Mouse (Mus musculus): Measurements from ENCODE around the gene Ripor3.

The Ripor3 gene

DNA sequence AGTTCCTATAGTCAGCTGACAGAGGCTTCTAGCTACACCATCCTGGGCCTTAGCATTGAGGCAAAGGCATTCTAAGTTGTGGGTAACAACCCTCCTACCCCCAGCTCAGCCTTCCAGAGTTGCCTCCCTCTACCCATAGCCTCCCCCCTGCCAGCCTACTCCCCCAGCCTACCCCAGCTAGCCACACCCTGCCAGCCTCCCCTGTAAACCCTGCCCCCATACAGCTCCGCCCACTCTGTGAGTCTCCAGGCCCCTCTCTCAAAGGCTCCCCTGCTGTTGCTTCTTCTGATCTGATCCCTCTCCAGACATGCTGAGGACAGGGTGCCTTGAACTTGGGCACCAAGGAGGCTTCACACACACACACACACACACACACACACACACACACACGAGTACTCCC lies 21.4 kb upstream of the Ripor3 start:
- DNase-seq (ENCODE audit: low spot score in 2 of 2): no peak

DNA sequence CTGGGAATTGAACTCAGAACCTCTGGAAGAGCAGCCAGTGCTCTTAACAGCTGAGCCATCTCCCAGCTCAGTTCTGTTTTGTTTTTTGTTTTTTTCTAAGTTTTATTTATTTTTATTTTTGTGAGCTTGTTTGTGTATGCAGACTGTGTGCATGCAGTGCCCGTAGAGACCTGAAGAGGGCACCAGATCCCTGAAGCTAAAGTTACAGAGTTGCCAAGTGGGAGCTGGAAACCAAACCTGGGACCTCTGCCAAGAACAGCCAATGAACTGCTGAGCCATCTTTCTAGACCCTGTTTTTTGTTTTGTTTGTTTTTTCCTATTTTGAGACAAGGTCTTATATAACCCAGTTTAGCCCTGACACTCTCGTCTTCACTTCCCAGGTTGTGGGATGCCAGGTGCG lies 18.0 kb upstream of the Ripor3 start:
- DNase-seq (ENCODE audit: low spot score in 2 of 2): no peak

- DNase-seq (ENCODE audit: low spot score in 2 of 2): no peak
These were observed 16.0 kb upstream of the Ripor3 start for GRCm38 (mm10) chr2:168026467-168026866.

GRCm38 (mm10) chr2:168025882-168026281 lies 15.5 kb upstream of the Ripor3 start:
- no peak for DNase-seq (ENCODE audit: low spot score in 2 of 2)

DNA sequence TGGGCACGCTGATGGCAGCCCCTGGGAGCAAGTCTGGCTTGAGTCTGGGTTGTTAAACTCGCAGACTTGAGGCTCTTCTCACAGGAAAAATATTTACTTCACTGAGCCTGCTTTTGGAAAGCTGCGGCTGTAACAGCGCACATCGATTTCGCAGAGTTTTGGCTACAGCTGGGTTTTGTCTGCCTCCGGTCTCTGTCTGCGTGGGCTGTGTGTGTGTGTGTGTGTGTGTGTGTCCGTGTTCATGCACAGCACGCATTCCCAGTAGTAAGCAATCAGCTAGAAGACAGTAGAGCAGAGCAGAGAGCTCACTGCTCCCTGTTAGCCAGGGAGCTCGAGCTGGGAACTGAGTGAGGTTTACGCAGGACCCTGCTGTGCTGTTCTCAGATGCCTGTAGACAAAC lies 14.8 kb upstream of the Ripor3 start:
- DNase-seq (ENCODE audit: low spot score in 2 of 2): peak; percentile 62 to 64

GRCm38 (mm10) chr2:168023763-168024402 lies 13.5 kb upstream of the Ripor3 start:
- DNase-seq (ENCODE audit: low spot score in 2 of 2): no peak

- peak; percentile 70 to 72 for DNase-seq (ENCODE audit: low spot score in 2 of 2)
These were observed 8.8 kb upstream of the Ripor3 start for GRCm38 (mm10) chr2:168019201-168019715.

DNA sequence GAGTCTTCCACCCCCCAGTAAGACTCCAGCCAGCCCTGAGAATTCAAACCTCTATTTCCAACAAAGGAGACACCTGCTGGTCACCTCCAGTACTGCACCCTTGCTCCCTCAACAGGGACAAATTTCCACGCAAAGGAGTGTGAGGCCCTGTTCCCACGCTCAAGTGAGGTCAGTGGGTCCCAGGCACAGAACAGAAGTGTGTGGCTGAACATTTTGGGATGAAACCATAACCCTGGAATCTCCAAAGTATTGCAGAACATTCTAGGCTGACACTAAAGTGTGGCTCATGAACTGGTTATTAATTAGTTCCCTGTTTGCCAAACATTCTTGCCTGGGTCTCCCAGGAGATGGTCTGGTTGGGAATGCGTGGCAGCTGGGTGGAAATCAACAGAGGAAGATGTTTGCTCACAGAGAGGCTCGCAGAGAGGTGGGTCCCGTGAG lies 6.6 kb upstream of the Ripor3 start:
- DNase-seq (ENCODE audit: low spot score in 2 of 2): peak; percentile 63 to 78

DNA sequence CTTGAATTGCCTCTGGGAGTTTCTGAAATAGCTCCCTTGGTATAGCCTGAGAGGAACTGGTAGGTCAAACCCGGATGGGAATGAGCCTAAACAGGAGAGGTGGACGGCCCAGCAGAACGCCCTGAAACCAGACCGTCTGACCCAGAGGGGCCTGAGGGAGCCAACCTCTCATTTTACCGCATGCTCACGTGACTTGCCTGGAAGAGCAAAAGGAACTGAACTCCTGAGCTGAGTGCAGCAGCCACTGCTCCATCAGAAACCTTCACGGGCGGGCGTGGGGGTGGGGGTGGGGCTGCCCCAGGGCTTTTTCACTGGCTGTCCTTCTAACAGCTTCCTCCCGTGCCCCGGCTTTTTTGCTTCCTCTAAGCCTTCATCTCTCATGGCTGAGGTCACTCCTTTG lies 475 bp upstream of the Ripor3 start:
- no peak for DNase-seq (ENCODE audit: low spot score in 2 of 2)

DNA sequence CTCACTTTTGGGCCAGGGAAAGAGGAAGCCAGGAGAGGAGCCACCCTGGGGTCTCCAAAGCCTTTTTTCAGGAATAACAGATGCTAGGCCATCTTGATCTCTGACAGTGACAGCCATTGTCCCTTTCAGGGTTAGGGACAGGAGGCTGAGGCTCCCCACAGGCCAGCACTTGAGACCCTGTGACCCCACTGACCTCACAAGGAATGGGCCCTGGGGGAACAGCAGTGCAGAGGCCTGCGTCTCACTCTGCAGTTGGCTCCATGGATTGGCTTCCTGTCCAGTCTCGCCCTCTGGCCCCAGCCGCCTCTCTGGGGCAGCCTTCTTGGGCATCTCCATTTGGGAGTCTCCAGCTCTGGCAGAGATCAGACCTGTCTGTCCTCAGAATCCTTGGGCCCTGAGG lies 2.3 kb downstream of the Ripor3 start:
- DNase-seq (ENCODE audit: low spot score in 2 of 2): no peak

DNA sequence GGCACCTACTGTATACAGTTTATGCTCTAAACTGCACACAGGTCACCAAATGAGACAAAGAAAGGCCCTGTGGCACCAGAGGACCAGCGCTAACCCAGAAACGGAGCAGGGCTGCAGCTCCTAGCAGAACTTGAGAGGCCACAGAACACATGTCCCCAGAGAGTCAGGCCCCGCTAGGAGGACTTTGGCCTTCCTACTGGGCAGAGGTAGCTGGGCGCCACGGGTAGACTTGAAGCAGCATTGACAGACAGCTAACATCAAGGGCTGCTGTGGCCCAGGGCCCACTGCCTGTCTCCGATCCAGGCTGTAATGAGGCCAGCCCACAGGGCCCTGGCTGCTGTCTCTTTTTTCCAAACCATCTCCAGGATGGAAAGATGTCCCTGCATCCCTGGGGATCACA lies 3.9 kb downstream of the Ripor3 start:
- DNase-seq (ENCODE audit: low spot score in 2 of 2): no peak

- DNase-seq (ENCODE audit: low spot score in 2 of 2): no peak
These were observed 4.8 kb downstream of the Ripor3 start for GRCm38 (mm10) chr2:168005616-168006015.

- no peak for DNase-seq (ENCODE audit: low spot score in 2 of 2)
These were observed 5.4 kb downstream of the Ripor3 start for GRCm38 (mm10) chr2:168005005-168005404.

DNA sequence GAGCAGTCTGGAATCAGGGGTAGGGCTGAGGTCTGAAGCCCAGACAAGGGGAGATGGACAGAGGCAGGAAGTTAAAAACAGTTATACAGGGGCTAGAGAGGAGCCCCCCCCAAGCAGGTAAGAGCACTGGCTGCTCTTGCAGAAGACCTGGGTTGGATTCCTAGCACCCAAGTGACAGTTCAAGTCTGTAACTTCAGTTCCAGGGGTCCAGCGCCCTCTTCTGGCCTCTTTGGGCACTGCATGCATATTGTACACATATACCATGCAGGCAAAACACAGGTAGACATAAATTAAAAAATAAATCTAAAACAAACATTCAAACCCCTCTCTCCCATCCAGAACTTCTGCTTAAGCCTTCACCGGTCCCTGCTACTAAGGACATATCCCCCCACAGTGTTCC lies 6.0 kb downstream of the Ripor3 start:
- no peak for DNase-seq (ENCODE audit: low spot score in 2 of 2)

DNA sequence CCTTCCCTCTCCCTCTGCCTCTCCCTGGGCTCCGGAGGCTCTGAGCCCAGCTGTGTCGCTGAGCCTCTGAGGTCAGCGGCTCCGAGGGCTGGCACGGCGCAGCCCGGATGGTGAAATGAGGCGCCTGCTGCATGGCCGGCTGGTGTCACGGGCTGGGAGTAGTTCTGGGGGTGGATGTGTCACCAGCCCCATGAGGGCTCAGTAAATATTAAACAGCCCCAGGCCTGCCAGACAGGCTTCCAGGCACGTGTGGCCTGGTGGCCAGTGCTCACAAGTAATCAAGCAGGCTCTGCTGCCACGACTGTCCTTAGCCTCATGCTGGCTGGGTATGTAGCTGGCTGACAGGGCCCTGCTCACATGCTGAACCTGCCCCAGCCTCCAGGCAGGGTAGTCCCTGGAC lies 7.0 kb downstream of the Ripor3 start:
- no peak for DNase-seq (ENCODE audit: low spot score in 2 of 2)

- DNase-seq (ENCODE audit: low spot score in 2 of 2): no peak
These were observed 7.5 kb downstream of the Ripor3 start for GRCm38 (mm10) chr2:168002884-168003283.

- DNase-seq (ENCODE audit: low spot score in 2 of 2): no peak
These were observed 8.2 kb downstream of the Ripor3 start for GRCm38 (mm10) chr2:168002188-168002587.

- DNase-seq (ENCODE audit: low spot score in 2 of 2): no peak
These were observed 11.2 kb downstream of the Ripor3 start for GRCm38 (mm10) chr2:167999145-167999743.

- no peak for DNase-seq (ENCODE audit: low spot score in 2 of 2)
These were observed 12.9 kb downstream of the Ripor3 start for GRCm38 (mm10) chr2:167997562-167997961.

DNA sequence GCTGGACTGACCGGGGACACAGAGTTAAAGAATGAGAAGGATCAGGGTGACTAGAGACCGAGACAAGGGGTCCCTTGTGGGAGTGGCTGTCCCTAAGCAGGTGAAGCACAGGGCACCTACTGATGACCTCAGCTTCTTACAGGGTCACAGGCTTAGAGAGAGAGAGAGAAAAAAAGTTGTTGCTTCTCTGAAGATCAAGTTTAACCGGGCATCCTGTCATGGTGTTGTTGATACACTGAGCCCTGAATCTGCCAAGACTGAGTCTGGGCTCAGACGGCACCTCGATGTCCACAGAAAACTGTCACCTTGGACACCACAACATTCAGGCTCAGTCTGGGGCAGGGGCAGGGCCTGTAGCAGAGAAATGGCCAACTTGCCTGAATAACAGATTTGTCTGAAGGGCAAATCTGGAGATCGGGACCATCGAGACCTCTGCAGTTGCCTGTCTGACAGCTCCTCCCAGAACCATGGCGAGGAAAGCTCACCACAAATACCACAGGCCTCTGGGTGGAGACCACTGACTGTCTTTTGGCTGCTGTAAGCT lies 13.7 kb downstream of the Ripor3 start:
- DNase-seq (ENCODE audit: low spot score in 2 of 2): no peak

GRCm38 (mm10) chr2:167995870-167996635 lies 14.4 kb downstream of the Ripor3 start:
- DNase-seq (ENCODE audit: low spot score in 2 of 2): no peak

- no peak for DNase-seq (ENCODE audit: low spot score in 2 of 2)
These were observed 17.2 kb downstream of the Ripor3 start for GRCm38 (mm10) chr2:167993260-167993659.

GRCm38 (mm10) chr2:167989310-167989709 lies 21.1 kb downstream of the Ripor3 start:
- no peak for DNase-seq (ENCODE audit: low spot score in 2 of 2)

All from heart, adult 9 months (tissue).